Mouse (Mus musculus) kidney, postnatal 25 days (tissue): ENCODE results near the gene Prokr1.
A peak's percentile ranks its signal among the peaks of the same experiment; 100 is the strongest.

Source experiments
- DNase-seq, 2 experiments: peaks; one replicate each; pipeline ENCODE4 v3.0.0; 2021; ENCODE audit warnings: mixed read lengths in 2 of 2

Prokr1 gene

DNA sequence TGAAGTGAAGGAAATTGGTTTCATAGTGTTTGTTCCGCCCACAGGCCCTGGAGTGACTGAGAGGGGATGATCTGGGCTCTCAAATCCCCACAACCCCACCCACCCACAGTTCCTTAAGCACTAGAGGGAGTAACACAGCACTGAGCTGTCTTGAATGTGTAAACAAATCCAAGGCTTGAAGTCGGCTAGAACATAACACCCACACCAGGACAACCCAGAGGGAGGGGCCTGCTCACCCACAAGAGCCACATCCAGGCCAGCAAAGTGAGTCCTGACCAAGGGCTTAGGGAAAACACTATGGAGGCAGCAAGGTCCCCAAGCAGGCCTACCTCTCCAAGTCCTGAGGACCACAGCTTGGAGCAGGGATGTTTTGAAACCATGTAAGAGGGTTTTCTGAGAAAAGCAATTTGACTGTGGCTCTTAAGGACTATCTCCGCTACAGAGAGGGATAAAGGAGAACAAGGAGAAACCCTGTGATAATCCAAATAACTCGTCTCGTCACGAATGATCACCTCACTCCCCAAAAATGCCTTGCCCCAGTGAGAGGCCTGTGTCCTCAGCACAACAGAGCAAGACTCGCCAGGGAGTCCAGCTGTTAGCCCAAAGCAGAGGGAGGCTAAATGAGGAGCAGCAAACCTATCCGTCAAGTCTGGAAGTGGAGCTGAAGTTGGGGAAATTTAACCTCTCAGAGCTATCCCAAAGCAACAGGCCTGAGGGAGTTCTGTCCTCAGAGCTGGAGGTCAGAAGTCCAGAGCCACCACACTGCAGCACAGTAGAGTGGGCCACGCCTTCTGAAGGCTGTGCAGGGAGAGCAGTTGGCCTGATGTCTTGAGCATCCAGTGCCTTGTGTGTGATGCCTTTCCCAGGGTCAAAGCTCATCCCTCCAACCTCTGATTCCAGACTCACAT is 22.6 kb downstream of the Prokr1 start:
- DNase-seq: no peak

DNA sequence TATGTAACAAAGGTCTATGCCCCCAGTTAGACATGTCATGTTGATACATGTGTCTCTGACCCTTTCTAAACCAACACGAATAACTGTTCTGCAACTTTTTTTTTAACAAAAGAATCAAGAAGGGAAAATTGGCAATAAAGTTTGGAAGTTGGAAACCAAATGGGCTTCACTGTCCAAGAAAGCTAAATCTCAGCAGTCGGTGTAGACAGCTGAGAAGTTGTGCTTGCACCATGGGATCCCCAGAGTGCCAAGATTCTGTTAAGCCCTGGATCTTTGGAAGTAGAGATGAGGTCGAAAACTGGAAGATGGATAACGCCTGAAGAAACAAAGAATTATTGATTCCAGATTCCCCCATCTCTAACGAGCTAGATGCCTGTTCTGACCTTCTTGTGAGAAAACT is 25.4 kb downstream of the Prokr1 start:
- no peak for DNase-seq

DNA sequence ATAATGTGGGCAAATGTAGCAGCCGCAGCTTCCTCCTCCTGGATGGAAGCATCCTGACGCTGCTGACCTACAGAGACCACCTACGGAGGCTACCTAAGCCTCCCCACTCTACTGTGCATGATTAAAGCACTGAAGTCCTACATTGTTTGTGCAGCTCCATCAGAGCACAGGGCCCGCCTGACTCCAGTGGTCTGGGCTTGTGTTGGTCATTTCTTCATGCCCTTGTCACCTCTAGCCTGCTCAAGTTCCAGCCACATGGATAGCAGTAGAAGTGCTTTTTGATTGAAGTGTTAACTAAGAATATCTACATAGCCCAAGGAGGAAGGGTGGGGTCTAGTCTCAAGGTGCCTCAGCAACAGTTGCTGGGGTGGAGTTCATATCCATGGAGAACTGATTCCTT is 26.2 kb downstream of the Prokr1 start:
- DNase-seq: no peak

DNA sequence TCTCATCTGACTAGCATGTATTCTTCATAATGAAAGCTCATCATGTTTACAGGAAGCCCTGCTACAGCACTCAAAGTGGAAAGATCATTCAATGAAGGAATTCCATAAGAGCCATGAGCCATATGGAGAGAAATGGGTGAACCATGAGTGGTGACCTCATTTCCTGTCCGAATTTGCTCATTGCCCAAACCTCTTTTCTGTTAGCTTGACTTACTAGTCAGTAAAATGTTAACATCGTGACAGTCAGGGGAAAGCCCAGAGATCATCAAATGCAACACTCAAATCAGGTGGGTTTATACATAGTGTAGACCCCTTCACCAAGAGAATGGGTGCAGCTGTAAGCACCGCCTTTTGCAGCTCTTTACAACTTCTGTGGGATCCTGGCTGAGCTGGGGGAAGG is 36.8 kb downstream of the Prokr1 start:
- no peak for DNase-seq

DNA sequence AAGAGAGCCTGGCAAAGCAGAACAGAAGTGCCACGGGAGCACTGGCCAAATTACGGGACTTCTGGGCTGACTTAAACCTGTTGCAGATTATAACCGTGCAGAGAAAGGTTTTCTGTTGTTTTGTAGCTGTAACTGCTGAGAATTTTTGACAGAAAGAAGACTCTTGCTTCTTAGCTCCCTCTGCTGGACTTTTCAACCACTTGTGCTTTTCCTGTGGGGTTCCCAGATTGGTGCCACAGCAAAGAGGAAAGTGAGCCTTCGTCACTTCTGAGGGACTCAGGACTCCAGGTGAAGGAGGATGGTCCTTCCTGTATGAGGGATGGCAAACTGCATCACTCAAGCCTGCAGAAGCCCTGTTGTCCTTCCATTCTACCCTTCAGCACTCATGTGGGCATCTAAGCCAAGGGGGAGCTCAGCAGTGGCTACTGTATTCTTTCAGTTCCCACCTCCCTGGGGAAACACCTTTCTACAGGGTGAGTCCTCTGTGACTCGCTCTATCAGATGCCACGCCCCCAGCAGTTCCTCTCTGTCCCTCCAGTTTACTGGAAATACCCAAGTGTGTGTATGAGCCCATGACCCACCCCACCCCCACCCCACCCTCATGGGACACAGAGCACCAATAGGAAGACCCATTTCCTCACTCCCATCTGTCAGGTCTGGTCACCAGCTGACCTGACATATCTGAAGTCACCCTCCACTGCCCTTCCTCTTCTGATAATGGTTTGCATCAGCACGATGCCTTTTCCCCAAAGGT is 38.3 kb downstream of the Prokr1 start:
- DNase-seq: peak in 1 of 2 experiments; percentile 20

DNA sequence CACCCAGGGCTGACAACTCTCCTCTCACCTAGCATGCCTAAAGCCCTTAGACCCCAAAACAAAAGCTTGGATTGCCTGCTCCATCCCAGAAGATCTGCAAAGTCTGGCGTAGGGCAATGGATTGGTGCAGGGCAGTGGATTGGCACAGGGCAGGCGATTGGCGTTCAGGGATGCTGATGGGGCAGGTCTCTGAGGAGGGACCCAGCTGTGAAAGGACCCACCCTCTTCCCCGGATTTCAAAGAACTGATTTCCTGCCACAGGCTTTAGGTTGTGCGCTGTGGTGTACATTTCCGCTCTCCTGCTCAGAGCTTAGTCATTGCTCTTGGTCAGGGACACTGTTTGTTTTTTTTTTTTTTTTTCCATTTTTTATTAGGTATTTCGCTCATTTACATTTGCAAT is 42.7 kb downstream of the Prokr1 start:
- no peak for DNase-seq

DNA sequence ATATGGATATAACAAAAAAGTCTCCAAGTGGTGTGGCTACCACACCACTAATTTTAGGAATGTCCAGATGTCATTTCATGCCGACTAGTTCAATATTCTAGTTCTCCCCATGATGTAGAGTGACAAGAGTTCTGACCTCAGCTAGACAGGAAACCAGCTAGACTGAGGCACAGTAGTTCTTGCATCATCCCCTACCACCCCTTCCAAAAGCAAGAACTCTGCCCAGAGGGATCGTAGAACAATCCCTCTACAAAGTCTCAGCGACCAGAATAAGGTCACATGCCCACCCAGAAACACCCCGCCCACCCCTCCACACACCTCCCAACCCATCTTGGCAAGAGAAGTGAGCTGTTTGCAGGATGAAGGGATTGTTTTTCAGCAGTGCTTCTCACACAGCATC is 43.1 kb downstream of the Prokr1 start:
- DNase-seq: no peak

DNA sequence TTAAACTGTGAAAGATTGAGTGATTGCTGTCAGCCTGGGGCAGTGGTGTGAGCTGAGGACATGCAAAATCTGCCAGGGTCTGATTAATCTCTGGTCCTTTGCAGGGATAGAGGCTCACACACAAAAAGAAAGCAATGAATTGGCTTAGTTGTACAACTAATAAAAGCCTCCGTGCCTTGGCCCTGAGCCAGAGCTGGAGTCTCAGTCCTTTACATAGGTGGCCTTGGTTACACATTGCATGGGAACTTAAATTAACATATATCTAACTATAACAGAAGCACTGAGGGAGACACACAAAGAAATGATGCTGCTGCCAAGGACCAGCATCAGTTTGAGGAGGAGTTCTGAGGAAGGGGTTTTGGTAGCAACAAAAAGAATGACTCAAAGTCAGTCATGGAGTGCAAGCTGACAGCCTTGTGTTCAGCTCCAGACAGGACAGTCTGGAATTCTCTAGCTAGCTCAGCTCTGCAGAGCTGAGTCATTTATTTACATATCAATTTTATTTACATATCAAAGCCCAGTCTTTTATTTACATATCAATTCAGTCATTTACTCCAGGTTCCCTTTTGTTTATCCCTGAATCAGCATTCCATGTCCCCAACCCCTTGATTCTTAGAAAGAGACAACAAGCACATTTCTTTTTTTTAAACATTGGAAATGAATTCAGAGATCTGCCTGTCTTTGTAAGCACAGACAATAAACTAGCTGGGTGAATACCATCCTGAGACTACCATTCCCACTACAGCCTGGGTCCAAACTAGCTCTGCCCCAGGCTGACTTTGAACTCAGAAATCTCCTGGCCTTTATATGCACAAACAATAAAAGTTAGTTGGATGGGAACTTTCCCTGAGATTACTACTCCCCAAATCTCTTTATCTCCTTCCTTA is 45.0 kb downstream of the Prokr1 start:
- peak in 1 of 2 experiments; percentile 30 for DNase-seq

DNA sequence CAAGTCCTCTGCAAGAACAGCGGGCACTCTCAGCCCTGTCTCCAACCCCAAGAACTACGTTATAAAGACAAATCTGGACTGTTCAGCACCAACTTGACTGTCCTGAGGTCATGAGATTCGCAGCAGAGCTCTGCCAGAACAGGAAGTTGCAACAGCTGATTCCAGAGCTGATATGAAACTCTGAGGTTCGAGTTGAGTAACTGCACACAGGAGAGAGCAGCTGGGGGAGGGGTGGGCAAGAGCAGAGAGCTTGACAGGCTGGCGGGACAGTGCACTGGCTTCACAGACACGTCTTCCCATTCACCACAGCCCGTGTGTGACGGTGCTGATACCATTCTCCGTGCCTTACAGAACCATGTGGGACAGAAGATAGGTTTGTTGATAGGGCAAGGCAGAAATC is 48.5 kb downstream of the Prokr1 start:
- DNase-seq: peak; percentile 57 to 62

DNA sequence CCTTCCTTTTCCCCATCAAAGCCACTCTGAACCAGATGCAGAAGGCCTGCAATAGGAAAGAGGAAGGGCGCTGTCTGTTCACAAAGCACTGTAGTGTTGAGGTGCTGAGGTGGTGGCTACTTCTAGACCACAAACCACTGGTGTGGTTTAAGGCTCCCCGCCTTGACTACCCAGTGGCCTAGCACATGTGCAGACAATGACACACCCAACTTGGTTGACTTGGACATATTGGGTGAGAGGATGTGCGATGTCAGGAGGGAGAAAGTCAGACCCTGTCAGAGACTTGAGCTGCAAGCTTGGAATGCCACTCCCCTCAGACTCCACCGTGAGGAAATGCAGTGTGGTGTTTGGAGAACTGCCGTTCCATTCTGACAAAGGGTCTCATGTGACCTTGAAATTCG is 49.4 kb downstream of the Prokr1 start:
- DNase-seq: no peak

DNA sequence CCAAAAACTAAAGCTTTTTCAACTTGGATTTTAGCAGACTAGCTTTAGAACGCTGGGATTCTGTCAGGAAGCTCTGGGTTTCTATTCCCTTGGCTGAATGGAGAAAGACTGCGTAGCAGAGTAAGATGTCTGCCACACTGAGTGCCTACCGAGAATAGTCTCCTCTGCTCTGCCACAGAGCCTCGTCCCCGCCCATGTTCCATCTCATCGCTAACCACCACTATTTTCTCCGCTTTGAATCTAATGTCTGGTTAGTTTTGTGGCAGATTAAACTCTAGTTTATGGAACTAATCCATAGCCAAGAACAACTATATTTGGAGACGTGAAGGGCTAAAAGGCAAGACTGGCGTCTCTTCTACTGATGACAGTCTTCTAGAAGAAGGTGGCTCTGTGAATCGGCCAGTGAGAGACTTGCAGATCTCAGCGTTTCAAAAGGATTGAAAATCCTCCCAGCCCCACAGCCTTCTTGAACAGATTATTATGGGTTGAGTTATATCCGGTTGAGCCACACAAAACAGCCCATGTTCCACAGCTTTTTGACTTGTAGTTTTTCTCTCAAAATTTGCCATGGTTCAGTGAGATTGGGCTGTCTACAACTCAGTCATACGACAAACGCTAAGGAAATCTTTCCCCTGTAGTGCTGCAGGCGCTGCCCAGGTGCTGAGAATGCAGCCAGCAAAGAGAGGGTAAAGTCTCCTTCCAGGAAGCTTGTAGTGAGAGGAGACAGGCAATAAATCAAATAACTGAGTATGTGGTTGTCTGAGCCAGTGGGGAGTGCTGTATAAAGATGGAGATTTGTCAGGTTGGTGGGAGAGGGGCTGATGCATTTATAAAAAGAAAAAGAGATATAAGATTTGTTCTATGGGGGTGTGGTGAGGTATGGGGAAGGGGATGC is 51.9 kb downstream of the Prokr1 start:
- peak; percentile 20 to 53 for DNase-seq

DNA sequence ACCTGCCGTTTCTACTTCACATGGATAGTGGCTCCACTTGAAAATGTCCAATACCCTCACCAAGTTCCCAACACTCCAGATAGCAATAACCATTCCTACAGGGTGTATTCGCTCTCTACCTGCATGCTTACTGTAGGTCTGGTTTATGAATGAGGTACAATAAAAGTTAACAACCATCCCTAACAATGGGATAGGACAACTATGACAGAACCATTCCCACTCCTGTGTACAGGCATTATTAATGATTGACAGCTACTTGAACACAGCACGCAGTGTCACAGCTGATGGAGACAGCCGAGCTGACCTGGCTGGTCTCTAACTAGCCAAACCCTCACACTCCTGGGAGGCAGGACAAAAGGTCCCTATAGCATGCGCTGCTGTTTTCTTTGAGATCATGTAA is 52.9 kb downstream of the Prokr1 start:
- DNase-seq: no peak

DNA sequence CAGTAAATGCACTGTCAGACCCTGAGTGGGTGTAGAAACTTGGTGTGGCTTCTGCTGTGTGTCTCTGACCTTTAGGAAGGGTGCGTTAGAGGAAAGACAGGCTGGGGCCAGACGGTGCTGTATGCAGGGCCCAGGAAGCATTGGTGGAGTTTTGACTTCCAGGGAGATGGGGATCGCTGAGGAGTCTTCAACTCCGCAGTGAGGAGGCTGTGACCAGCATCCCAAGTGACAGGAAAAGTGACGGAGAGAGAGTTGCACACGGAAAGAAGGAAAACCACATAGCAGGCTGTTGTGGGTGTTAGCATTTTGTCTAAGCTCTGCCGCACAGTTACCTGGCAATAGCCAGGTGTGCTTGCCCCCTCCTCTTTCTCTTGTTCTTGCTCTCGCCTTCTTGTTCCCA is 54.3 kb downstream of the Prokr1 start:
- no peak for DNase-seq

DNA sequence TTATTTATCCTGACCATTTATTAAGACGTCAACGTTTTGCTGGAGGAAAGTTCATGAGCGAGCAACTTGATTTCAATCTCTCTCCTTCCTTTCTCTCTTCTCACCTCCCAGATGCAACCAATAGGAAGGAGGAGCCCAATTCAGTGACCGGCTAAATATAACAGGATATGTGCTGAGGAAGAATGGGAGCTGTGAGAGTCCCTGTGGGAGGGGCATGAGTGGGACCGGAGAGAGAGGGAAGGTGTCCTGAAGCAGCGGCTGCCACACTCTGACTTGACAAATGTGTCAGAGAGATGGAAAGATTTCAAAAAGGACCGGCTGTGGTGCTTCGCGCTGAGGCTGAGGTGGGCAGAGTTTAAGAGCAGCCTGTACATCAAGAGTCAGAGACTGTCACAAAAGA is 54.9 kb downstream of the Prokr1 start:
- DNase-seq: no peak

DNA sequence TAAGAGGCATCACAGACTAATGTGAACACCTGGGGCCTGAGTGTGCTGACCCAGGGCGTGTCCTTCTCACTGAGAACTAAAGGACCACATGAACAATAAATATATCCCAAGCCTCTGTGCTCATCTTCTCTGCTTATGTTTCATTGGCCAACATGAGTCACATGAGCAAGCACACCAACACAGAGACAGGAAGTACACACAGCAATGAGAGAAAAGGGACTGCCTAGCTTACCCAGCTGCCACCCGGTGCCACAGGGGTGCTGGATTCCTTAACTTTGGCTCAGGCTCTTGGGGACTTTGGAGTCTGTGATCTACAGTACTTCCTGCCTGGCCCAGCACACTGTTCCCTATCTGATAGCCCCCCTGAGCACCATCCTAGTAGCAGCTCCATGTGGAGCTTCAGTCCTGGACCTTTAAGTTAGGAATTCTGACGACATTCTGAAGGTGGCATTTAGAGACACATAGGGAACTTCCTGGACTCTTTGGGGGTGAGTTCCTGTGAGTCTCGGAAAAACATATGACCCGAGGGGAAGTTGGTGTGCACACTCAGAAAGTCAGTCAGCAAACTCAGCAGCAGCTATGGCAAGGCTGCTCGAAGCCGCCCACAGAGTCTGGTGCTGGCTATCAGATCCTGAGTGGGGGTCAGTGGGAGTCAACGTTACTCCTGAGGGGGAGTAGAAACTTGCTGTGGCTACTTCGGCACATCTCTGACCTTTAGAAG is 55.5 kb downstream of the Prokr1 start:
- no peak for DNase-seq

DNA sequence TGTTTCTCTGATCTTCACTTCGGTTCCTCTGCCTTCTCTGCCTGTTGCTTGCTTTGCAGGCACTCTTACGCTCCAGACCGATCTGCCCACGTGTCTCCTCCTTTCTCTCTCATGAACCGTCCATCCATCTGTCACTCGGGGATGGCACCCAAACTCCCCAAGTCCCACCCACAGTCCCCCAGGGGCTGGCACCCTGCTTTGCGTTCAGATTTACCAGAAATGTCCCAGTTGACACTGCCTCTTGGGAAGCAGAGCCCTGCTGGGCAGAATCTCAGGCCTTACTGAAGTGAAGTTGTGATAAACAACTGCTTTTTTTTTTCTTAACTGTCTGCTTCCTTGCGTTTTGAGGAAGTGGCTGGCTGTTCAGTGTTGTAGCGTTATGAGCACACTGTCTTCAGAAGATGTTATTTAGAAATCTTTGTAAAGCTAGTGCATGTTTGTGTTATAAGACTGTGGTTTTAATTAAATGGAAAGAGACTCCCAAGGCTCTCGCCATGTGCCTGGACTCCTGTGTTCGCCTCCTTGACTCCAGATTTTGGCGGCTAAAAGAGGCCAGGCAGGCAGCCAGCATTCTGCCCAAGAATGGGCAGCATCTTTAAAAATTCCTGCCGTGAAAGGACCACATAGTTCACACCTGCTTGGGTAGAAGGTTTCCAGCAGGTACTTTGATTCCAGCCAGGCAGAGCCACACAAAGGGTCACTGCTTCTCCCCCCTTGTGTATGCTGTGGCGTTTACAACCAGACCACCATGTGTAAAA is 57.4 kb downstream of the Prokr1 start, which contains the start of gene Arhgap25:
Gene Arhgap25, minus strand, starts transcription at position 307 of the 758 bp plus-strand sequence.
- no peak for DNase-seq

DNA sequence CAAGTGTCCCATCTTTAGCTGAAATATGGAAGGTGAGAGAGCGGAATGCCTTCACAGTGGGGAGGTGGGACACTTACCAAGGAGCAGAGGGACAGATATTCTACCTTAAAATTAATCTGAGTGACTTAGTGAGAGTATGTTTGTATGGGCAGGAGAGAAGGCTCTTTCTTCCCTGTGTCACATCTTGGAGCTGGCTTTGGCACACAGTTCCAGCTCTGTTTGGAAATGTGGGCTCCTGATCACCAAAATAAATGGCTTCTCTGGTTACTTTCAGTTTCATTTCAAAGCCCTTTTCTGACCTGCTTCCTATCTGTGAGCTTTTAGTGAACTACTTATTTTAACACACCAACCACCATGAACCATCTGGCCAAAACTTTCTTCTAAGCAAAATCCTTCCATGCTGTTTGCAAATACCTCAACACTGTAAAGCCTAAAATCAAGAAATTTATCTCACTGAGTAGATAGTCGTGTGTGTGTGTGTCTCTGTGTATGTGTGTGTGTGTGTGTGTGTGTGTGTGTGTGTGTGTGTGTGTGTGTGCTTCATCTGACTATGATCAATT is 59.0 kb downstream of the Prokr1 start:
- no peak for DNase-seq

DNA sequence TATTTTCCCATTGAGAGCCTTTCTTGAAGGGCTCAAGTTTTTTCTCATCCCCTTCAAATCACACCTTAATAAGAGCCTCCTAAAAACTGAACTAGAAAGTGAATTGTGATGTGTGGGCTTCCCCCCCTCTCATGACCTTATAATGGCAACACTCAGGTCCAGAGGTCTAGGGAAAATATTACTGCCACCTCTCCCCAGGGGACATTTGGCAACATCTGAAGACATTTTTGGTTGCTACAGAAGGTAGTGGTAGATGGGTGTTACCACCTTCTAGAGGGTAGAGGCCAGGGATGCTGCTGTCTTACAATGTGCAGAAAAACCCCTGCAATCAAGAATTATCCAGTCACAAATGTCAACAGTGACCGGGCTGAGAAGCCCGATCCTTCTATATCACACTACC is 60.2 kb downstream of the Prokr1 start:
- no peak for DNase-seq
